Mouse (Mus musculus): ENCODE results near the gene Slc25a45.

DNA sequence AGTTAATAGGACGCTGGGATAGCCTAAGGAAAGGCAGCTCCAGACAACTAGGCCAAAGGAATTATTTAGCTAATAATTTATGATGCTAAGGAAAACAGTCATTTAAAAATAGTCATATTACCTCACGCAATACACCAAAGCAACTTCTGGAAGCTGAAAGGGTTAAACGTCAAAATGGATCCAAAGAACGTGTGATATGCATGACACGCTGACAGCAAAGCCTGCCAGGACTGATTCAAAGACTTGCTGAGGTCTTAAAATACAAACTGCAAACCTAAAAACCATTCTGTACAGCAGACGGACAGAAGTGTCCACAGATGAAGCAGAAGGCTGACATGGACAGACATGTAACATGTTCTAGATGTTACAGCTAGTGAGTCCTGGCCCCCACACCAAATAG lies 45.3 kb upstream of the Slc25a45 start:
- TF ChIP-seq CTCF (conservative IDR thresholded peaks at IDR 0.05; ENCODE audit: low read length) (no peak), NANOG (IDR thresholded peaks at IDR 0.05; ENCODE audit: borderline replicate concordance, low read length) (no peak)
